Comparison of ENCODE assay signal across 10 mouse cellular contexts in the genomic region with DNA sequence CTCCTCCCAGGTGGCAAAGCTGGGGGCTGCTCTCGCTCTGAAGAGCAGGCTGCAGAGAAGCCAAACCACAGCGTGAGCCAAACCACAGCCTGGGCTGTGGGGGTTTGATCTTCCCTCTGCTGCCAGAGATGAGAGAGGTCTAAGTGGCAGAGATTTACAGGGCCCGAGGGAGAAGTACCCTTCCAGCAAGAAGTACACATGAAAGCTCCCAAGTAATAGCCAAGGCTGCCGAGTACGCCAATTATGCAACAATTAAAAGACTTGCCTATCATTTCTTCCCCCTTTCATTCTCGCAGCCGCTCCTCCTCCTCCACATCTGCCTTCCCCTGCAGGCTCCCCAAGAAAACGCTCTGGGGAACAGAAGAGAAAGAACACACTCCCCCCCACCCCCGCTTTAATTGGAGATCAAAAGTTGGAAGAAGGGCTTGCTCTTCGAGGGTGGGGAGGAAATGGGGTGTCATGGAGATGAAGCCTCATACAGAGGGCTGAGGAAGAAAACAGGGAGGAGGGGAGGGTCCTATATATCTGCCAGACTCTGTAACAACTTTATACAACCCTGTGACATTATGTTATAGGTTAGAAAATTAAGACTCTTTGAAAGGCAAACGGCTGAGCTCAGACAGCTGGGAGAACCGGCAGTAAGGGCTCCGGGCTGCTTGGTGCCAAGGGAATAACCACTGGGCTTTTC. TPM values are rescaled to one million over a fixed set of nuclear protein-coding genes. Genes with fewer than 3 reads are reported as not detected.
DNase-seq lines count a peak whose midpoint lies in the region; ATAC-seq and TF ChIP-seq lines count a peak whose summit lies in the region.
"Had no signal": no experiment of that assay in that cellular context is flagged by ENCODE, and none has a peak within 500 bp of the region (broad histone marks: within the 10 kb centered on the region; RNA-seq: fewer than 3 reads in every experiment).

No protein-coding gene starts in this region.

- H3K36me3 ChIP-seq in limb, embryonic 11.5 days (ENCODE audit: control insufficient read depth, insufficient read depth, low read length), result no peaks in the 10 kb centered on the region
- no peaks in the 10 kb centered on the region for H3K36me3 ChIP-seq in limb, embryonic 10.5 days
- no peaks in the 10 kb centered on the region for H3K36me3 ChIP-seq in embryonic facial prominence, embryonic 13.5 days
- no peaks in the 10 kb centered on the region for H3K36me3 ChIP-seq in myocyte (ENCODE audit: control insufficient read depth, insufficient read depth)
- H3K36me3 ChIP-seq: liver, embryonic 13.5 days; stomach, embryonic 15.5 days had no signal

- H3K9me3 ChIP-seq in limb, embryonic 11.5 days (ENCODE audit: control insufficient read depth, low read length), result no peaks in the 10 kb centered on the region
- H3K9me3 ChIP-seq in limb, embryonic 10.5 days (replicated peaks), result no peaks in the 10 kb centered on the region
- H3K9me3 ChIP-seq in embryonic facial prominence, embryonic 13.5 days, result no peaks in the 10 kb centered on the region
- H3K9me3 ChIP-seq: liver, embryonic 13.5 days; stomach, embryonic 15.5 days had no signal

- H3K9ac ChIP-seq in limb, embryonic 11.5 days (ENCODE audit: low read length), result no peak overlapping the region
- H3K9ac ChIP-seq in embryonic facial prominence, embryonic 13.5 days, result no peak overlapping the region
- H3K9ac ChIP-seq: liver, embryonic 13.5 days; stomach, embryonic 15.5 days had no signal

- H3ac ChIP-seq in myocyte (ENCODE audit: control insufficient read depth, insufficient read length), result no peak overlapping the region

- TF ChIP-seq POLR2A in myocyte (IDR thresholded peaks at IDR 0.05; ENCODE audit: insufficient read length, low read depth), result no peak

- peak; percentile 4 for DNase-seq in CD4-positive, CD25-positive, alpha-beta regulatory T cell, adult 2 months (ENCODE audit: low read depth, low spot score)
- DNase-seq in limb, embryonic 11.5 days (ENCODE audit: low spot score), result peak; percentile 39
- no peak for DNase-seq in limb, embryonic 10.5 days (ENCODE audit: low spot score)
- DNase-seq in cerebellum, adult 18-20 months, result no peak
- DNase-seq in gastrocnemius, postnatal 14 days, result no peak
- DNase-seq: liver, embryonic 13.5 days had no signal

- H3K4me1 ChIP-seq in limb, embryonic 11.5 days (ENCODE audit: control insufficient read depth, insufficient read depth, low read length), result peaks cover 24% of the 10 kb centered on the region
- peaks cover 66% of the 10 kb centered on the region for H3K4me1 ChIP-seq in limb, embryonic 10.5 days
- H3K4me1 ChIP-seq in embryonic facial prominence, embryonic 13.5 days, result peaks cover 53% of the 10 kb centered on the region

- H3K4me3 ChIP-seq in limb, embryonic 11.5 days (ENCODE audit: low read depth, low read length), result no peak overlapping the region
- no peak overlapping the region for H3K4me3 ChIP-seq in limb, embryonic 10.5 days
- H3K4me3 ChIP-seq in embryonic facial prominence, embryonic 13.5 days, result no peak overlapping the region
- no peak overlapping the region for H3K4me3 ChIP-seq in myocyte
- H3K4me3 ChIP-seq: liver, embryonic 13.5 days; stomach, embryonic 15.5 days had no signal

- no peaks in the 10 kb centered on the region for H3K79me2 ChIP-seq in myocyte (ENCODE audit: control insufficient read depth, insufficient read depth)

- no peaks in the 10 kb centered on the region for H3K27me3 ChIP-seq in limb, embryonic 11.5 days (ENCODE audit: control insufficient read depth, insufficient read depth, low read length)
- H3K27me3 ChIP-seq in limb, embryonic 10.5 days (ENCODE audit: low read depth, poor library complexity, severe bottlenecking), result peaks cover 10% of the 10 kb centered on the region
- no peaks in the 10 kb centered on the region for H3K27me3 ChIP-seq in embryonic facial prominence, embryonic 13.5 days
- no peaks in the 10 kb centered on the region for H3K27me3 ChIP-seq in myocyte (ENCODE audit: control insufficient read depth, insufficient read depth, insufficient read length)
- H3K27me3 ChIP-seq: stomach, embryonic 15.5 days had no signal

- intact Hi-C loops in gastrocnemius, postnatal 14 days (cut with DNase I; ENCODE audit: low total_unique reads), result no loop called here

- H3K27ac ChIP-seq in limb, embryonic 11.5 days (replicated peaks; ENCODE audit: low read depth, low read length), result no peak overlapping the region
- no peak overlapping the region for H3K27ac ChIP-seq in limb, embryonic 10.5 days
- H3K27ac ChIP-seq in embryonic facial prominence, embryonic 13.5 days, result 0 out of 2 replicates have a peak overlapping the region, but pooled peaks have one; percentile 11
- H3K27ac ChIP-seq: liver, embryonic 13.5 days had no signal

- ATAC-seq in CD4-positive, CD25-positive, alpha-beta regulatory T cell, adult 4 months, result no peak
- no peak for ATAC-seq in limb, embryonic 11.5 days (ENCODE audit: insufficient number of reproducible peaks, low FRiP score, low TSS enrichment, low read depth)
- ATAC-seq in embryonic facial prominence, embryonic 13.5 days (ENCODE audit: insufficient number of reproducible peaks, insufficient read depth, low FRiP score, low TSS enrichment, low read depth), result peak; percentile 54; the same call in 1 of the 2 replicates

- no peak overlapping the region for H3K4me2 ChIP-seq in limb, embryonic 11.5 days (ENCODE audit: low read depth, severe bottlenecking)
- H3K4me2 ChIP-seq in embryonic facial prominence, embryonic 13.5 days, result peak overlapping the region; percentile 38
- H3K4me2 ChIP-seq in myocyte (ENCODE audit: low read depth), result peak overlapping the region; percentile 65
- H3K4me2 ChIP-seq: liver, embryonic 13.5 days; stomach, embryonic 15.5 days had no signal

- WGBS in limb, embryonic 11.5 days, result 9% methylated on average over 13 of the region's 13 CpGs
- 11% methylated on average over 13 of the region's 13 CpGs for WGBS in limb, embryonic 10.5 days
- 12% methylated on average over 13 of the region's 13 CpGs for WGBS in embryonic facial prominence, embryonic 13.5 days

TF ChIP-seq in myocyte, 11 proteins besides CTCF, POLR2A, EP300 and RAD21:
- peak; percentile 48; the same call in 1 of the 2 replicates for TF ChIP-seq CEBPB (IDR thresholded peaks at IDR 0.05; ENCODE audit: insufficient read depth, poor library complexity, severe bottlenecking)
- TF ChIP-seq MYOG (IDR thresholded peaks at IDR 0.05; ENCODE audit: control insufficient read depth in 1 of 3, insufficient read depth in 1 of 3, insufficient read length in 2 of 3, low read depth in 2 of 3), result no peak
- no peak for TF ChIP-seq POLR2AphosphoS2 (IDR thresholded peaks at IDR 0.05; ENCODE audit: insufficient read length, low read depth)
- no peak for TF ChIP-seq MYOD1 (IDR thresholded peaks at IDR 0.05; ENCODE audit: control insufficient read depth in 1 of 3, insufficient read length in 2 of 3, low read depth in 2 of 3)
TF ChIP-seq in myocyte: peak in this region for 1.

RNA-seq across cellular contexts. Expression of a gene that starts 56.9 kb away (rescaled TPM):
- polyA plus RNA-seq in CD4-positive, CD25-positive, alpha-beta regulatory T cell, adult 4 months (2017; shearing (Covaris generic)), result 1 to 10 TPM; 5.6 to 6.3 TPM
- polyA plus RNA-seq in limb, embryonic 11.5 days (2014; fragmentation: Nextera tagmentation; extraction: Ambion mirVana), result 46.7 and 48.6 TPM in 2 replicates
- polyA plus RNA-seq in limb, embryonic 10.5 days (2016; fragmentation: Nextera tagmentation; extraction: Ambion mirVana), result 50.2 and 51.1 TPM in 2 replicates
- 35.7 and 37.9 TPM in 2 replicates for polyA plus RNA-seq in embryonic facial prominence, embryonic 13.5 days (2015; fragmentation: Nextera tagmentation; extraction: Ambion mirVana)
- 4.0 TPM for polyA plus RNA-seq in myocyte (2012; fragmentation: generic; extraction: Trizol)
- 10 to 100 TPM in 1 of 2 experiments, 1 to 10 TPM in 1; 5.8 to 11.5 TPM for total RNA-seq in gastrocnemius, postnatal 14 days (2021)

Comparison
In these comparisons a context has a peak if more than half of its experiments do, and no peak if none do; other contexts are left out.
1. DNase-seq: peak in CD4-positive, CD25-positive, alpha-beta regulatory T cell, adult 2 months (single experiment) and limb, embryonic 11.5 days (single experiment); none in limb, embryonic 10.5 days (single experiment), cerebellum, adult 18-20 months (0 of 2) and gastrocnemius, postnatal 14 days (single experiment).